Mouse (Mus musculus): ENCODE results near the gene Gpn2.

GRCm38 (mm10) chr4:133611815-133612214 is 27.7 kb downstream of the Gpn2 start:
- TF ChIP-seq TCF12 (IDR thresholded peaks at IDR 0.05; ENCODE audit: insufficient read depth, poor library complexity, severe bottlenecking) (no peak), POLR2A (IDR thresholded peaks at IDR 0.05; ENCODE audit: insufficient read length, low read depth) (no peak)
